Mouse (Mus musculus) stomach, postnatal 0 days (tissue): ENCODE measurements at regions not wholly inside any gene's neighbourhood (a gene's known extent, or its start where the extent isn't known, plus 50 kb on each side); places are given as distances from the start of the nearest gene placed in this dataset.

ENCODE experiments used
- ATAC-seq: fragments of 200-750 bp; cut with Nextera tagmentation; 2 replicates; pipeline ENCODE4 v1.8.0; 2017; ENCODE audit not compliant: low FRiP score, low TSS enrichment
- DNase-seq: peaks from one replicate; pipeline ENCODE4 v3.0.0-alpha.2; 2016; ENCODE audit warnings: low spot score
- H3K27ac ChIP-seq: fragments of 300-500 bp; sonication (generic); replicated peaks from 2 replicates; pipeline ENCODE4 v1.5.1; 2014; ENCODE audit warnings: mild to moderate bottlenecking, control low read depth
- H3K27me3 ChIP-seq: fragments of 300-500 bp; sonication (generic); 2 replicates; pipeline ENCODE4 v1.6.1; 2014; ENCODE audit warnings: low read length; ENCODE audit not compliant: control insufficient read depth, insufficient read depth
- H3K36me3 ChIP-seq: fragments of 300-500 bp; sonication (generic); 2 replicates; pipeline ENCODE4 v1.6.1; 2014; ENCODE audit warnings: low read length, mixed read lengths; ENCODE audit not compliant: control insufficient read depth, insufficient read depth
- H3K4me1 ChIP-seq: fragments of 300-500 bp; sonication (generic); replicated peaks from 2 replicates; pipeline ENCODE4 v1.6.1; 2014; ENCODE audit warnings: antibody characterized with exemption; ENCODE audit not compliant: control insufficient read depth, insufficient read depth
- H3K4me2 ChIP-seq: fragments of 300-500 bp; sonication (generic); replicated peaks from 2 replicates; pipeline ENCODE4 v1.6.1; 2014; ENCODE audit warnings: low read depth, mild to moderate bottlenecking, control low read depth, moderate library complexity
- H3K4me3 ChIP-seq: fragments of 300-500 bp; sonication (generic); 2 replicates; pipeline ENCODE4 v1.5.1; 2014; ENCODE audit warnings: low read depth, low read length, control low read depth
- H3K9ac ChIP-seq: fragments of 300-500 bp; sonication (generic); 2 replicates; pipeline ENCODE4 v1.6.1; 2014; ENCODE audit warnings: mild to moderate bottlenecking, low read length, control low read depth, mixed read lengths
- H3K9me3 ChIP-seq: fragments of 300-500 bp; sonication (generic); 2 replicates; pipeline ENCODE4 v1.6.1; 2016; ENCODE audit warnings: low read length; ENCODE audit not compliant: control insufficient read depth
- CTCF ChIP-seq: IDR thresholded peaks from 2 replicates; pipeline ENCODE4 v1.5.1; 2016; ENCODE audit warnings: antibody characterized with exemption, low read depth, mild to moderate bottlenecking, moderate library complexity
- EP300 ChIP-seq: optimal IDR thresholded peaks from 2 replicates; pipeline ENCODE3; 2016; ENCODE audit warnings: antibody characterized with exemption
- WGBS: fragments of 180-500 bp; shearing (Covaris S2); extraction: QIAGEN DNeasy Blood & Tissue Kit; methylation state at CpG from one replicate; pipeline ENCODE4 v1.1.7; 2014; 5-methylcytosine and 5-hydroxymethylcytosine counted together

- ATAC-seq (no peak), DNase-seq (no peak)
- Histone ChIP-seq H3K36me3 (no peaks in the 10 kb centered on the region), H3K4me3 (no peak overlapping the region), H3K4me1 (no peaks in the 10 kb centered on the region), H3K9ac (no peak overlapping the region), H3K9me3 (no peaks in the 10 kb centered on the region), H3K27me3 (no peaks in the 10 kb centered on the region), H3K27ac (no peak overlapping the region), H3K4me2 (no peak overlapping the region)
- WGBS: 91% methylated on average over 5 of the region's 5 CpGs
- no peak for TF ChIP-seq CTCF
- no peak for TF ChIP-seq EP300
Observed at GRCm38 (mm10) chr16:78641717-78642116, 65.2 kb upstream of the D16Ertd472e start.

- Histone ChIP-seq H3K27ac (no peak overlapping the region), H3K4me3 (no peak overlapping the region), H3K9me3 (no peaks in the 10 kb centered on the region), H3K27me3 (no peaks in the 10 kb centered on the region), H3K4me1 (no peaks in the 10 kb centered on the region), H3K9ac (no peak overlapping the region), H3K36me3 (no peaks in the 10 kb centered on the region), H3K4me2 (no peak overlapping the region)
- TF ChIP-seq EP300: no peak
- TF ChIP-seq CTCF: no peak
- WGBS: 62% methylated on average over 3 of the region's 3 CpGs
- DNase-seq (no peak), ATAC-seq (no peak)
Observed at GRCm38 (mm10) chr16:78641205-78641604, 64.7 kb upstream of the D16Ertd472e start.

GRCm38 (mm10) chr16:78637452-78637851 is 60.9 kb upstream of the D16Ertd472e start:
- Histone ChIP-seq H3K4me2 (no peak overlapping the region), H3K36me3 (no peaks in the 10 kb centered on the region), H3K9me3 (no peaks in the 10 kb centered on the region), H3K9ac (no peak overlapping the region), H3K4me1 (no peaks in the 10 kb centered on the region), H3K4me3 (no peak overlapping the region), H3K27me3 (no peaks in the 10 kb centered on the region), H3K27ac (no peak overlapping the region)
- 89% methylated on average over 6 of the region's 6 CpGs for WGBS
- TF ChIP-seq CTCF (no peak), EP300 (no peak)
- no peak for ATAC-seq
- DNase-seq: no peak

GRCm38 (mm10) chr16:78637015-78637414 is 60.5 kb upstream of the D16Ertd472e start:
- no peaks in the 10 kb centered on the region for H3K4me1 ChIP-seq
- no peaks in the 10 kb centered on the region for H3K9me3 ChIP-seq
- H3K36me3 ChIP-seq: no peaks in the 10 kb centered on the region
- DNase-seq (peak; percentile 51), ATAC-seq (no peak)
- H3K4me3 ChIP-seq: no peak overlapping the region
- H3K4me2 ChIP-seq: no peak overlapping the region
- TF ChIP-seq CTCF (peak; percentile 86), EP300 (no peak)
- no peak overlapping the region for H3K9ac ChIP-seq
- 35% methylated on average over 5 of the region's 5 CpGs for WGBS
- no peak overlapping the region for H3K27ac ChIP-seq
- no peaks in the 10 kb centered on the region for H3K27me3 ChIP-seq

DNA sequence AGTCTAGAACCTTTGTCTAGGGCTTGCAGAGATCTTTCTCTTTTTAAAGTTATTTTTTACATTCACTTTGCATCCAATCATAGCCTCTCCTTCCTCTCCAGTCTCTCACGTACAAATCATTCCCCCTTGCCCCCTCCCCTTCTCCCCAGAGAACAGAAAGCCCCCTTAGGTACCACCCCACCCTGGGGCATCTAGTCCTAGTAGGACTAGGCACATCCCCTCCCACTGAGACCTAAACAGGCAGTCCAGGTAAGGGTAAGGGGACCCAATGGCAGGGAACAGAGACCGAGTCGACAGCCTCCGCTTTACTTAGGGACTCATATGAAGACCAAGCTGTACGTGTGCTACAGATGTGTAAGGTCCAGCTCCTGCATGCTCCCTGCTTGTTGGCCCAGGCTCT is 59.3 kb upstream of the D16Ertd472e start:
- Histone ChIP-seq H3K9me3 (no peaks in the 10 kb centered on the region), H3K4me3 (no peak overlapping the region), H3K4me1 (no peaks in the 10 kb centered on the region), H3K9ac (no peak overlapping the region), H3K27ac (no peak overlapping the region), H3K4me2 (no peak overlapping the region), H3K27me3 (no peaks in the 10 kb centered on the region), H3K36me3 (no peaks in the 10 kb centered on the region)
- no peak for DNase-seq
- ATAC-seq: no peak
- WGBS: 76% methylated on average over 5 of the region's 5 CpGs
- TF ChIP-seq CTCF (no peak), EP300 (no peak)

DNA sequence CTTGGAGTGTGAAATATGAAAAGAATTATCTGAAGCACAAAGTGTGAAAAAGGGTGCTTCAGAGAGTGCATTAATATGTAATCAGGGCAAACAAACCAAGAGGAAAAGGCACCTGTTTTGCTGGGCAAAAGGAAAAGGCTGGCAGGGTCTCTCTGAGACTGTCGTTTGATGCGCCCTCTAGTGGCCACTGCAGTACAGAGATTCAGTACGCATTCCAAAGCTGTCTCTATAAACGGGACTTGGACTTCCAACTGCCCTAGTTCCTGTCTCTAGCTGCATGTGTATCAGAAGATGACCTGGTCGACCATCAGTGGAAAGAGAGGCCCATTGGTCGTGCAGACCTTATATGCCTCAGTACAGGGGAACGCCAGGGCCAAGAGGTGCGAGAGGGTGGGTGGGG is 58.7 kb upstream of the D16Ertd472e start:
- WGBS: 24% methylated on average over 8 of the region's 8 CpGs
- no peaks in the 10 kb centered on the region for H3K4me1 ChIP-seq
- no peaks in the 10 kb centered on the region for H3K9me3 ChIP-seq
- no peaks in the 10 kb centered on the region for H3K36me3 ChIP-seq
- H3K9ac ChIP-seq: no peak overlapping the region
- DNase-seq: peak; percentile 69
- H3K27me3 ChIP-seq: no peaks in the 10 kb centered on the region
- no peak overlapping the region for H3K27ac ChIP-seq
- no peak overlapping the region for H3K4me2 ChIP-seq
- no peak for ATAC-seq
- no peak overlapping the region for H3K4me3 ChIP-seq
- TF ChIP-seq CTCF: peak; percentile 91
- TF ChIP-seq EP300: no peak
